In genomic region chr10:69583874-69584481, GRCm38 (mm10) we compare ENCODE assay signal across 8 mouse cellular contexts.
DNase-seq lines count a peak whose midpoint lies in the region; ATAC-seq and TF ChIP-seq lines count a peak whose summit lies in the region.
"Had no signal": no experiment of that assay in that cellular context is flagged by ENCODE, and none has a peak within 500 bp of the region (broad histone marks: within the 10 kb centered on the region; RNA-seq: fewer than 3 reads in every experiment).

No protein-coding gene starts in this region.

- ATAC-seq in embryonic facial prominence, embryonic 14.5 days (ENCODE audit: low read depth), result peak; percentile 86
- ATAC-seq in liver, embryonic 14.5 days (ENCODE audit: insufficient read depth), result peak; percentile 53; the same call in 1 of the 2 replicates
- peak; percentile 86 for ATAC-seq in stomach, embryonic 16.5 days (ENCODE audit: insufficient read depth, low FRiP score)

- H3K4me2 ChIP-seq in embryonic facial prominence, embryonic 14.5 days (ENCODE audit: low read depth, low read length), result 0 out of 2 replicates have a peak overlapping the region, but pooled peaks have one; percentile 16
- no peak overlapping the region for H3K4me2 ChIP-seq in liver, embryonic 14.5 days (ENCODE audit: low read depth)
- no peak overlapping the region for H3K4me2 ChIP-seq in stomach, embryonic 16.5 days (ENCODE audit: low read depth, low read length)

- DNase-seq in adrenal gland, postnatal 36 days, result peak; percentile 5 to 23
- peak; percentile 94 for DNase-seq in embryonic facial prominence, embryonic 14.5 days (ENCODE audit: low spot score)
- DNase-seq in hindlimb bud, embryonic 11.5 days (ENCODE audit: extremely low spot score, low read depth, low spot score), result peak; percentile 85
- DNase-seq in liver, embryonic 14.5 days (ENCODE audit: low read depth in 3 of 3, low spot score in 3 of 3), result peak; percentile 13 to 29 (median 13)
- DNase-seq in right cerebral cortex, postnatal 36 days (ENCODE audit: low spot score in 2 of 2), result no peak
- DNase-seq in thymus, postnatal 4 days, result no peak

- TF ChIP-seq EP300 in liver, embryonic 14.5 days (IDR thresholded peaks at IDR 0.05; ENCODE audit: low read depth), result no peak

- H3K27ac ChIP-seq in embryonic facial prominence, embryonic 14.5 days (replicated peaks; ENCODE audit: low read depth, low read length), result peak overlapping the region; percentile 50
- no peak overlapping the region for H3K27ac ChIP-seq in liver, embryonic 14.5 days
- 0 out of 2 replicates have a peak overlapping the region, but pooled peaks have one; percentile 1 for H3K27ac ChIP-seq in stomach, embryonic 16.5 days (ENCODE audit: low read length)

- H3K9ac ChIP-seq in embryonic facial prominence, embryonic 14.5 days (ENCODE audit: low read depth, low read length), result no peak overlapping the region
- no peak overlapping the region for H3K9ac ChIP-seq in liver, embryonic 14.5 days (replicated peaks)
- H3K9ac ChIP-seq in stomach, embryonic 16.5 days (ENCODE audit: low read length), result no peak overlapping the region

- no peaks in the 10 kb centered on the region for H3K36me3 ChIP-seq in embryonic facial prominence, embryonic 14.5 days (ENCODE audit: control insufficient read depth, insufficient read depth, low read length)
- no peaks in the 10 kb centered on the region for H3K36me3 ChIP-seq in liver, embryonic 14.5 days (replicated peaks; ENCODE audit: control insufficient read depth, insufficient read depth, low read depth)
- no peaks in the 10 kb centered on the region for H3K36me3 ChIP-seq in stomach, embryonic 16.5 days (ENCODE audit: control insufficient read depth, insufficient read depth, low read length)

- 18% methylated on average over 11 of the region's 11 CpGs for WGBS in embryonic facial prominence, embryonic 14.5 days
- 52% methylated on average over 11 of the region's 11 CpGs for WGBS in liver, embryonic 14.5 days (ENCODE audit: insufficient replicate concordance)
- 18% methylated on average over 11 of the region's 11 CpGs for WGBS in stomach, embryonic 16.5 days

- no peaks in the 10 kb centered on the region for H3K27me3 ChIP-seq in embryonic facial prominence, embryonic 14.5 days (replicated peaks; ENCODE audit: control insufficient read depth, insufficient read depth, low read length)
- no peaks in the 10 kb centered on the region for H3K27me3 ChIP-seq in liver, embryonic 14.5 days (ENCODE audit: control insufficient read depth, insufficient read depth, low read length)
- no peaks in the 10 kb centered on the region for H3K27me3 ChIP-seq in stomach, embryonic 16.5 days (ENCODE audit: control insufficient read depth, insufficient read depth, low read length)

- no peak overlapping the region for H3K4me3 ChIP-seq in embryonic facial prominence, embryonic 14.5 days (ENCODE audit: low read depth, low read length)
- H3K4me3 ChIP-seq in liver, embryonic 14.5 days (ENCODE audit: insufficient read depth in 1 of 2, low read depth in 2 of 2, low read length in 2 of 2), result no peak overlapping the region
- H3K4me3 ChIP-seq in stomach, embryonic 16.5 days (replicated peaks; ENCODE audit: low read length), result no peak overlapping the region
- H3K4me3 ChIP-seq: myocyte had no signal

- TF ChIP-seq CTCF in liver, embryonic 14.5 days (IDR thresholded peaks at IDR 0.05; ENCODE audit: low read depth), result no peak

- H3K9me3 ChIP-seq in embryonic facial prominence, embryonic 14.5 days (ENCODE audit: control insufficient read depth, low read length), result no peaks in the 10 kb centered on the region
- H3K9me3 ChIP-seq in liver, embryonic 14.5 days (ENCODE audit: control insufficient read depth, low read length), result no peaks in the 10 kb centered on the region
- no peaks in the 10 kb centered on the region for H3K9me3 ChIP-seq in stomach, embryonic 16.5 days (replicated peaks; ENCODE audit: control insufficient read depth, low read length)

- H3K4me1 ChIP-seq in embryonic facial prominence, embryonic 14.5 days (ENCODE audit: control insufficient read depth, insufficient read depth, low read length), result peaks cover 19% of the 10 kb centered on the region; the same call in 1 of the 2 replicates
- peaks cover 0 to 9% of the 10 kb centered on the region in 2 experiments; a peak in 2 of 4 replicates for H3K4me1 ChIP-seq in liver, embryonic 14.5 days (replicated peaks; ENCODE audit: control insufficient read depth in 2 of 2, insufficient read depth in 2 of 2, low read length in 1 of 2)
- H3K4me1 ChIP-seq in stomach, embryonic 16.5 days (ENCODE audit: control insufficient read depth, insufficient read depth, low read length), result no peaks in the 10 kb centered on the region

Comparison
In these comparisons a context has a peak if more than half of its experiments do, and no peak if none do; other contexts are left out.
1. DNase-seq: peak in adrenal gland, postnatal 36 days (2 of 2), embryonic facial prominence, embryonic 14.5 days (single experiment), hindlimb bud, embryonic 11.5 days (single experiment) and liver, embryonic 14.5 days (3 of 3); none in right cerebral cortex, postnatal 36 days (0 of 2) and thymus, postnatal 4 days (single experiment).
2. Peak in every context shown above with its lines, with median percentiles within 50 percentile points of each other: ATAC-seq.